Mouse (Mus musculus): ENCODE results near the gene Nphp4.
"Not testable (repeated sequence)": the region's sequence is repeated elsewhere in the genome, so short reads cannot be mapped to it uniquely, and the experiment has no call there.

The Nphp4 gene

DNA sequence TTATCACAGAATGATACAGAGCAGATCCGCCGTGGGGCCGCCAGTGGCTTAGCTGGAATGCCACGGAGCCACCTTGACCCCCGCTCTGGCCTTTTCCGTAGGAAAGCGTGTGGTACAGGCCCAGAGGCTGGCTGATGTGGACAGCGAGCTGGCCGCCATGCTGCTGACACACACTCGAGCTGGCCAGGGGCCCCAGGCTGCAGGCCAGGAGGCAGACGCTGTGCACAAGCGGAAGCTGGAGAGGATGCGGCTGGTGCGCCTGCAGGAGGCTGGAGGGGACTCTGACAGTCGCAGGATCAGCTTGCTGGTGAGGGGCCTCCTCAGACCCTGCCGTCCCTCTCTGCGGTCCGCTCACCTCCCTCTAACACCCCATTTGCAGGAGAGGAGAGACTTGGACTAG is 77.9 kb downstream of the Nphp4 start:
- no peak for DNase-seq (ENCODE audit: low read depth in 1 of 2, low spot score in 2 of 2)

DNA sequence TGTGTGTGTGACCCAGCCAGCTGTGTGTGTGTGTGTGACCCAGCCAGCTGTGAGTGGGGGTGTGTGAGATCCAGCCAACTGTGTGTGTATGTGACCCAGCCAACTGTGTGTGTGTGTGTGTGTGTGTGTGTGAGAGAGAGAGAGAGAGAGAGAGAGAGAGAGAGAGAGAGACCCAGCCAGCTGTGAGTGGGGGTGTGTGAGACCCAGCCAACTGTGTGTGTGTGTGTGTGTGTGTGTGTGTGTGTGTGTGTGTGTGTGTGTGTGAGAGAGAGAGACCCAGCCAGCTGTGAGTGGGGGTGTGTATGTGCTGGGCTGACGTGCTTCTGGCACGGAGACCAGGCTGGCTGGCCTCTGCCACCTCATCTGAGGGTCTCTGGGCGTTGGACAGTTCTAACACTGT is 79.3 kb downstream of the Nphp4 start:
- not testable (repeated sequence) for DNase-seq (ENCODE audit: low read depth in 1 of 2, low spot score in 2 of 2)

DNA sequence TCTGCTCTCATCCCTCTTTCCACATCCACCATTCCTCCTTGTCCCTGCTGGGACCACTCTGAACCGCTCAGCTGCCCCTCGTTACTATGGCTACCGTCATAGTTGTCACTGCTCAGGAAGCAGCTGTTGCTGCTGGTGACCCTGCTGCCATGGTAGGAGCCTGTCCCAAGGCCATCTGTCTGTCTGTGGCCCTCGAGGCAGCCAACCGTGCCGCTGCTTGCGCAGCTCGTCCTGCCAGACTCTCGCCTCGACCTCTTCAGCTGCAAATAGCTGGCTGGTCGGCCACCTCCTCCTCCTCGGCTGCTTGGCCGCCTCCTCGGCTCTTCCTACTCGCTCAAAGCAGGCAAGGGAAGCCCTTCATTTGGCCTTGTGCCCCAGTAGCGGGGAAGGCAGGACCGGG is 81.7 kb downstream of the Nphp4 start:
- DNase-seq (ENCODE audit: low read depth in 1 of 2, low spot score in 2 of 2): no peak

DNA sequence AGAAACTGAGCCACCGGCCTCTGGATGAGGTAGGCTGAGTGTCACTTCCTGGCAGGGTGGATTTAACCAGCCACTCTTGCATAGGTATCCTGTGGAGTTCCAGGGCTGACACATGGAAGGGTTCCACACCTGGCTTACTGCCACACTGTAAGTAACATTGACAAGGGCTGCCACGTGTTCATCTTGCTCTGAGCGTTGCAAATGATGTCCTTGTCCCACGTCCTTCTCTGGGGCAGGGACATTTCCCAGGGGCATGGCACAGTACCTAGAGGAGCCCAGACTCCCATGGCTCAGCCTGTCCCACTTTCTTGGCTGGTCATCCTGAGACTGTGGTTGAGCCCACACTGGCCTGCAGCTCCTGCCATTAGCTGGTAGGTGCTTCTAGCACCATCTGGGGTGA is 91.5 kb downstream of the Nphp4 start:
- no peak for DNase-seq (ENCODE audit: low read depth in 1 of 2, low spot score in 2 of 2)

DNA sequence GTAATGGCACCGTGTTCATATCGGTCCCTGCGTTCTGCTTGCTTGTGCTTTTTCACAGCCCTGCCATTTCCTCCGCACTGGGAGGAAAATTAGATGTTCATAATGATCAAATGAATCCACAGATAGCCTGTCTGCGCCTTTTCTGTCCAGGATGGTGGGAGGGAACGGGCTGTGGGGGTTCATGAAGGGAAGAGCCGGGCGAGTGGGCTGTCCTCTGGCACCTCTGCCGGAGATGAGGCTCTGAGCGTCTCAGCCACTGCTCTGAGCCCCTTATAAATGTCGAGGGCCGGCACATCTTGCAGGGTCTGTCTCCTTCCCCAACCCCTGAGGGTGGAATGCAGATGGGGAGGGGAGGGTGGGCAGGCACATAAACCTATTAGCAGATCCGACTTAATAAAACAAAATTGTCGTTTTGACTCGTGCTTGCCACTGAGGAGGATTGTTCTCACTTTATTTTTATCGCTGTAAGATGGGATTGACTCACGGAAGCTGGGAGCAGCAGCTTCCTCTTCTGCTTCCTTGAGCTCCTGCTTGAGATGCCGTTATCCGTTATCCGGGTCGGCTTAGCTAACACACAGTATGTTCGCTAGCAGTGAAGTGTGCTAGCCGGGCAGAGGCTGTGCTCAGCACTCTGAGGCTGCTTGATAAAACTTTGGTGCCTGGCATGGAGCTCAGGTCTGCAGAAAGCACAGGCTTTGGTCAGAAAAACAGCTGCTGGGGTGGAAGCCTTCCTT is 92.3 kb downstream of the Nphp4 start:
- no peak for DNase-seq (ENCODE audit: low read depth in 1 of 2, low spot score in 2 of 2)

DNA sequence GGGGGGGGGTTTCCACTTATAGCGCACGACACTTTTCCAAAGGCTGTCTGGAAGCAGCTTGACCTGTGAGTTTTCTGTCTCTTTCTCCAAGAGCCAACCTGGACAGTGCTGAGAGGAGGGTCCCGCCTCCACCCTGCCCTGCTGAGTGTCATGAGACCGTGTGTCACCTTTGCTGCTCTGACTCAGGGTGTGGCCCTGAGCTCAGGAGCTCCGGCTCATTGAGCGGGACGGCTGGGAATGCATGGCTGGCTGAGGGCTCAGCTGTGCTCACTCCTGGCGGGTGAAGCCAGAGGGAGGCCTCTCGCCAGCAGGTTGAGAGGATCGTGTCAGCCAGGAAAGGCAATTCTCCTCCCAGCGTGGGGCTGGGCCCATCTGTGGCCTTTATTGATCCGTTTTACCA is 97.8 kb downstream of the Nphp4 start:
- DNase-seq (ENCODE audit: low read depth in 1 of 2, low spot score in 2 of 2): no peak

DNA sequence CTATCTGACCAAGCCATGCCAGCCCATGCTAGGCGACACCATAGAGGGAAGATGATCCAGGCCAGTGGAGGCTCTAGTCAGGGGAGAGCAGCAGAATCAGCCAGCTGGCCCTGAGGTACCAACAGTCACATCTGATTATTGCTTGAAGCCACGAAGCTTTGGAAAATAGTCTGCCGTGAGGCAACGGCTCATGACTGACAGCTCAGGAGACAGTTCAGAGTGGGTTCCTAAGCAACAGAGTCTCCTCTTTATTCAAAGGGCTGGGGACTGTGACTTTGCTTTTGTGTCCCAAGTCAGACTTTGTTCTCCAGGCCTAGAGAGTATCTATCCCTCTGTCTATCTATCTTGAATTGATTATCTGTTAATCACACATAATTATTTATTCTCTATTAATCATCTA is 100.3 kb downstream of the Nphp4 start:
- no peak for DNase-seq (ENCODE audit: low read depth in 1 of 2, low spot score in 2 of 2)

DNA sequence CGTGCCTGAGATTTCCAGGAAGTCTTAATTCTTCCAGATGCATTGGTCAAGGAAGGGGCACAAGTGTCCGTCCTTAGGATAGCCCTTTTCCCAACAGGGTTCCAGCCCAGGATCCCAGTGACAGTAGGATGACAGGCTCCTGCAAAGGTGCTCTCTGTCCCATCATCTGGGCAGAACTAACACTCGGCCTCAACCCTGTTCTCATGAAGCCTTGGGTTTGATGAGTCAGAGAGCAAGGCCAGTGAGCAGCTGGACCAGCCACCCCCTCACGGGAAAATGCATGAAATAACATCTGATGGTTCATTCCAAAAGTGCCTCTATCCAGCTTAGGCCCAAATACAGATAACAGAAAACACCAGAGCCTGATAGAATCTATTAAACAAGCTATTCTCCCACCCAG is 103.5 kb downstream of the Nphp4 start:
- DNase-seq (ENCODE audit: low read depth in 1 of 2, low spot score in 2 of 2): no peak

DNA sequence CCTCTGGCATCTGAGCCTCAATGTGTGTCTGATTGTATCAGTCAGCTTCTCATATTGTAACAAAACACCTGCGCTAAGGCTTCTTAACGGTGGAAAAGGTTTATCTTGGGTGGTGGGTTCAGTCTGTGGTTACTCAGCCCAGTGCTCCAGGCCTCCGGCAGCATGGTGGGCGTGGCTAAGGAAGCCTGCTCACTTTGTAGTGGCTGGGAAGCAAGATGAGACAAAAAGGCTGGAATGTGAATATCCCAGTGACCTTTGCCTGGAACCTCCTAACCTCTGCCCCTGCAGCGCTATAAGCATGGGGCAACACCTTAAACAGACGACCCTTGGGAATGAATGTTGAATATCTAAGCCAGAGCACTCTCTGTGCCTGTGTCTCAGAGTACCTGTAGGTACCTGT is 105.7 kb downstream of the Nphp4 start:
- DNase-seq (ENCODE audit: low read depth in 1 of 2, low spot score in 2 of 2): no peak

DNA sequence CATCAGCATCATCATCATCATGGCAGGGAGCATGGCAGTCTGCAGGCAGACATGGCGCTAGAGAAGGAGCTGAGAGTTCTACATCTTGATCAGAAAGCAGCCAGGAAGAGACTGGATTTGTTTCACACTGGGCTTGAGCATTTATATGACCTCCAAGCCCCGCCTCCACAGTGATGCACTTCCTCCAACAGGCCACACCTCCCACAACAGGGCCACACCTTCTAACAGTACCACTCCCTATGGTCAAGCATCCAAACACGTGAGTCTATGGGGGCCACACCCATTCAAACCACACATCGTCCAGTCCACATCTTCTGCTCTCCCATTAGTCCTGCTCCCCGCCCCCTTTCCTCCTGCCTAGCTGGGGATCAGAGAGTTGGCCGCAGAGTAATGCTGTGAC is 107.1 kb downstream of the Nphp4 start:
- no peak for DNase-seq (ENCODE audit: low read depth in 1 of 2, low spot score in 2 of 2)

DNA sequence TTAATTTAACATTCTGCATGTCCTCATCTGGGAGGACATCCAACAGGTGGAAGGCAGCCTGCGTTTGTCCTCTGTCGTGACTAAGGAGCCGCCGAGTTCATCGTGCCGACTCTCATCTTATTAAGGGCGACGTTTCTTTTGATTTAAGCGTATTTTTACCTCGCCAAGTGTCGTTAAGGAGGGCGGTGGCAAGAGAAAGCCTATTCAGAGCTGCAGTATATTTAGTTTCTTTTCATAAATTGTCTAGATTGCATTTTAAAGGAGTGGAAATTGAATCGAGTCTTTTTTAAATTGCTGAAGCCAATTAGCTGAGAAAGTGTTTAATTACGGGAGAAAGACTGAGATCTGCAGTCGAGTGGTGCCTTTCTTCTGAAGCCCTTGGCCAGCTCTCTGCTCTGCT is 109.0 kb downstream of the Nphp4 start:
- DNase-seq (ENCODE audit: low read depth in 1 of 2, low spot score in 2 of 2): no peak

DNA sequence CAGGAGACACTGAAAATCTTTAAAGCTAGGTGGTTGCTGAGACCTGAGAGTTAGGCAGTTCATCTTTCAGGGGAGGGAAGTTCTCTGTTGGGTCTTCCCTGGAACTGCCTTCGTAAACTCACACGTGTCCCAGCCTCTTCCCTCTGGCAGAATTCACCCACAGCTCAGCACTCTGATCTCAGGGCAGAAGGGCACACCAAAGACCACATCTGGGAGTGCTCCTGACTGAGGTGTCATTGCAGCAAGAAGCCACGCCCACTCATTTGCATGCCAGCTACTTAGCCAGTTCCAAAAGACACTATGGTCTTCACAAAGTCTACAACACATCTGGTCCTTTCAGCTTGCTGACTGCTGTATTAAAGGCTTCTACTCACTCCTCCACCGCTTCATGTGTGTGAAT is 109.7 kb downstream of the Nphp4 start:
- no peak for DNase-seq (ENCODE audit: low read depth in 1 of 2, low spot score in 2 of 2)

DNA sequence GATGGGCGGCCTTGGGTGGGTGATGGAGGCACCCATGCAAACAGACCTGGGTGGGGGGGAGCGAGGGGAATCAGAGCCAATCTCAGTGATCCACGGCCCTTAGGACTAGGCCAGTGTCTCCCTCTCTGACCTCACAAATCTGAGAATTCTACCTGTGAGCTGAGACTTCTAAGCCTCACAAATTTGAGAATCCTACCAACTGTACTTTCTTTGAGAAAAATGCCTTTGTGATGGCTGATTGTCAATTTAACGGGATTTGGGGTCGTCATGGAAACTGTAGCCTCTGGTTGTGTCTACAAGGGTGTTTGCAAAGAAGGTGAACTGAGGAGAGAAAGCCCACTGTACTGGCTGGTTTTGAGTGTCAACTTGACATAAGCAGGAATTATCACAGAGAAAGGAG is 127.8 kb downstream of the Nphp4 start:
- DNase-seq (ENCODE audit: low read depth in 1 of 2, low spot score in 2 of 2): no peak

DNA sequence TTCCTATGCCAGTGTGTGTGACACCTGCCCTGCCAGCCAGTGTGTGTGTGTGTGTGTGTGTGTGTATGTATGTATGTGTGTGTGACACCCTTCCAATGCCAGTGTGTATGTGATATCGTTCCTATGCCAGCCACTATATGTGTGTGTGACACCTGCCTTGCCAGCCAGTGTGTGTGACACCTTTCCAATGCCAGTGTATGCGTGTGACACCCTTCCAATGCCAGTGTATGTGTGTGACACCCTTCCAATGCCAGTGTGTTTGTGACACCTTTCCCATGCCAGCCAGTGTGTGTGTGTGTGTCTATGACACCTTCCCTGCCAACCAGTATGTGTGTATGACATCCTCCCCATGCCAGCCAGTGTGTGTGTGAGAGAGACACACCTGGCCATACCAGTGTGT is 132.7 kb downstream of the Nphp4 start:
- no peak for DNase-seq (ENCODE audit: low read depth in 1 of 2, low spot score in 2 of 2)

DNA sequence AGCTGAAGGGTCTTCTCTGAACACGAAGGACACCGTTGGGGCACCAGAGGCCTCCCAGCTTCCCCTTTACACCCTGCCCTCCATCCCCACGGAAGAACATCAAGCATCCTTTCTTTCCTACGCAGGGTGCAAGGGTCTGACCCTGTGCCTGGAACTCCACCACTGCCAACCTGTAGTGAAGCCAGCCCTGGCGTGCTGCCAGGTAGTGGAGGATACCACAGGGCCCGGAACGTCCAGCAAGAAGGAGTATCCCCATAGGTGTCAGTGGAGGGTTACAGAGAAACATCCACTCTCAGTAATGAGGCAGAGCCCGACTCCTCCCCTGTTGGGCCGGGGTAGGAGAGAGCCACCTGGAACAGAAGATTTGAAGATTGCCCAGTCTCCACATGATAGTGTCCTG is 133.5 kb downstream of the Nphp4 start:
- no peak for DNase-seq (ENCODE audit: low read depth in 1 of 2, low spot score in 2 of 2)
